Mouse (Mus musculus) forebrain, postnatal 0 days (tissue): ENCODE data around the gene Gm21981. TPM values are rescaled to one million over a fixed set of nuclear protein-coding genes. Genes with fewer than 3 reads are reported as not detected.

ENCODE experiments used
- ATAC-seq: fragments of 200-750 bp; cut with Nextera tagmentation; 2 replicates; pipeline ENCODE4 v1.8.0; 2017; ENCODE audit warnings: mild to moderate bottlenecking, moderate library complexity
- DNase-seq: peaks from one replicate; pipeline ENCODE4 v3.0.0-alpha.2; 2015
- H3K27ac ChIP-seq: fragments of 300-500 bp; sonication (generic); 2 replicates; pipeline ENCODE4 v1.5.1; 2014; ENCODE audit warnings: low read depth, mild to moderate bottlenecking, antibody characterized with exemption, low read length, moderate library complexity, mixed read lengths
- H3K27me3 ChIP-seq: fragments of 300-500 bp; sonication (generic); 2 replicates; pipeline ENCODE4 v1.6.1; 2014; ENCODE audit warnings: mild to moderate bottlenecking, low read length, mixed read lengths; ENCODE audit not compliant: insufficient read depth
- H3K36me3 ChIP-seq: fragments of 300-500 bp; sonication (generic); 2 replicates; pipeline ENCODE4 v1.6.1; 2014; ENCODE audit warnings: mild to moderate bottlenecking, moderate library complexity; ENCODE audit not compliant: insufficient read depth
- H3K4me1 ChIP-seq: fragments of 300-500 bp; sonication (generic); 2 replicates; pipeline ENCODE4 v1.6.1; 2014; ENCODE audit warnings: antibody characterized with exemption; ENCODE audit not compliant: insufficient read depth
- H3K4me2 ChIP-seq: fragments of 300-500 bp; sonication (generic); 2 replicates; pipeline ENCODE4 v1.6.1; 2014; ENCODE audit warnings: low read depth, mild to moderate bottlenecking, moderate library complexity
- H3K4me3 ChIP-seq: fragments of 300-500 bp; sonication (generic); 2 replicates; pipeline ENCODE4 v1.5.1; 2014; ENCODE audit warnings: low read depth, low read length, mixed read lengths
- H3K9ac ChIP-seq: fragments of 300-500 bp; sonication (generic); 2 replicates; pipeline ENCODE4 v1.6.1; 2014; ENCODE audit warnings: mild to moderate bottlenecking
- H3K9me3 ChIP-seq: fragments of 300-500 bp; sonication (generic); 2 replicates; pipeline ENCODE4 v1.6.1; 2016; ENCODE audit warnings: low read length
- CTCF ChIP-seq: sonication (generic); IDR thresholded peaks from 2 replicates; pipeline ENCODE4 v1.5.1; 2016; ENCODE audit warnings: antibody characterized with exemption, control low read depth, low read depth
- WGBS: fragments of 180-500 bp; shearing (Covaris S2); extraction: QIAGEN DNeasy Blood & Tissue Kit; methylation state at CpG from one replicate; pipeline ENCODE4 v1.1.7; 2014; 5-methylcytosine and 5-hydroxymethylcytosine counted together
- polyA plus RNA-seq: library from polyadenylated mRNA; unstranded; fragments of >200 nt; fragmentation: Nextera tagmentation; extraction: Ambion mirVana; gene quantifications from 2 replicates; pipeline ENCODE4 v1.2.1, GENCODE M21; 2015
- total RNA-seq: library from RNA; depleted of rRNA; stranded (reverse); fragments of >200 nt; gene quantifications from 2 replicates; pipeline ENCODE4 v1.2.3, GENCODE M21; 2014

Gene Gm21981
- total and polyA plus RNA-seq, 2 experiments from 2014 or later = 0.76 to 5.2 TPM

GRCm38 (mm10) chr17:47687409-47688343 lies 6.6 kb downstream of the Gm21981 start:
- Histone ChIP-seq H3K9ac (peak overlapping the region; percentile 78), H3K4me2 (peak overlapping the region; percentile 91), H3K4me3 (peak overlapping the region; percentile 63), H3K27ac (peak overlapping the region; percentile 90), H3K36me3 (peaks cover 22% of the 10 kb centered on the region), H3K4me1 (0 out of 2 replicates have a peak, but pooled peaks cover 13% of the 10 kb centered on the region), H3K27me3 (no peaks in the 10 kb centered on the region), H3K9me3 (no peaks in the 10 kb centered on the region)
- DNase-seq (peak; percentile 98), ATAC-seq (peak; percentile 91)
- WGBS = 2% methylated on average over 70 of the region's 70 CpGs
- no peak for TF ChIP-seq CTCF

GRCm38 (mm10) chr17:47682836-47683235 lies 11.4 kb downstream of the Gm21981 start:
- H3K9ac ChIP-seq = no peak overlapping the region
- H3K9me3 ChIP-seq = no peaks in the 10 kb centered on the region
- peaks cover 68% of the 10 kb centered on the region for H3K36me3 ChIP-seq
- H3K4me2 ChIP-seq = no peak overlapping the region
- DNase-seq (no peak), ATAC-seq (no peak)
- H3K4me1 ChIP-seq = 0 out of 2 replicates have a peak, but pooled peaks cover 6% of the 10 kb centered on the region
- no peaks in the 10 kb centered on the region for H3K27me3 ChIP-seq
- no peak overlapping the region for H3K4me3 ChIP-seq
- 88% methylated on average over 4 of the region's 4 CpGs for WGBS
- TF ChIP-seq CTCF = no peak
- no peak overlapping the region for H3K27ac ChIP-seq

- H3K27ac ChIP-seq = no peak overlapping the region
- ATAC-seq (no peak), DNase-seq (no peak)
- WGBS = 88% methylated on average over 5 of the region's 5 CpGs
- H3K36me3 ChIP-seq = peaks cover 72% of the 10 kb centered on the region
- H3K9me3 ChIP-seq = no peaks in the 10 kb centered on the region
- no peaks in the 10 kb centered on the region for H3K4me1 ChIP-seq
- TF ChIP-seq CTCF = no peak
- no peak overlapping the region for H3K4me2 ChIP-seq
- H3K9ac ChIP-seq = no peak overlapping the region
- no peak overlapping the region for H3K4me3 ChIP-seq
- no peaks in the 10 kb centered on the region for H3K27me3 ChIP-seq
Observed at GRCm38 (mm10) chr17:47678702-47679101, 15.6 kb downstream of the Gm21981 start.

- Histone ChIP-seq H3K36me3 (peaks cover 68% of the 10 kb centered on the region), H3K4me1 (no peaks in the 10 kb centered on the region), H3K27me3 (no peaks in the 10 kb centered on the region), H3K9ac (no peak overlapping the region), H3K4me3 (no peak overlapping the region), H3K27ac (no peak overlapping the region), H3K9me3 (no peaks in the 10 kb centered on the region), H3K4me2 (no peak overlapping the region)
- DNase-seq (no peak), ATAC-seq (no peak)
- no peak for TF ChIP-seq CTCF
- 96% methylated on average over 5 of the region's 5 CpGs for WGBS
Observed at GRCm38 (mm10) chr17:47678238-47678637, 16.0 kb downstream of the Gm21981 start.

- Histone ChIP-seq H3K9ac (no peak overlapping the region), H3K4me1 (no peaks in the 10 kb centered on the region), H3K9me3 (no peaks in the 10 kb centered on the region), H3K27ac (0 out of 2 replicates have a peak overlapping the region, but pooled peaks have one; percentile 5), H3K27me3 (no peaks in the 10 kb centered on the region), H3K4me2 (no peak overlapping the region), H3K4me3 (no peak overlapping the region), H3K36me3 (peaks cover 52% of the 10 kb centered on the region)
- peak; percentile 55; the same call in 1 of the 2 replicates for ATAC-seq
- TF ChIP-seq CTCF = peak; percentile 92
- WGBS = 14% methylated on average over 9 of the region's 9 CpGs
- DNase-seq = peak; percentile 91
Observed at GRCm38 (mm10) chr17:47676581-47676980, 17.7 kb downstream of the Gm21981 start.

GRCm38 (mm10) chr17:47672311-47673111 lies 21.7 kb downstream of the Gm21981 start:
- no peak overlapping the region for H3K27ac ChIP-seq
- H3K4me2 ChIP-seq = peak overlapping the region; percentile 50
- WGBS = 11% methylated on average over 65 of the region's 68 CpGs
- peak overlapping the region; percentile 29 for H3K4me3 ChIP-seq
- H3K36me3 ChIP-seq = peaks cover 14% of the 10 kb centered on the region
- DNase-seq = peak; percentile 31
- H3K9ac ChIP-seq = peak overlapping the region; percentile 37; the same call in 1 of the 2 replicates
- no peaks in the 10 kb centered on the region for H3K9me3 ChIP-seq
- TF ChIP-seq CTCF = no peak
- H3K27me3 ChIP-seq = no peaks in the 10 kb centered on the region
- H3K4me1 ChIP-seq = no peaks in the 10 kb centered on the region
- ATAC-seq = peak; percentile 45
